Comparison of ENCODE assay signal across 9 mouse cellular contexts in genomic region chr13:21997201-21997820, GRCm38 (mm10). TPM values are rescaled to one million over a fixed set of nuclear protein-coding genes. Genes with fewer than 3 reads are reported as not detected.
A peak's percentile ranks its signal among the peaks of the same experiment; 100 is the strongest.
DNase-seq lines count a peak whose midpoint lies in the region; ATAC-seq lines count a peak whose summit lies in the region.
"Had no signal": no experiment of that assay in that cellular context is flagged by ENCODE, and none has a peak within 500 bp of the region (broad histone marks: within the 10 kb centered on the region; RNA-seq: fewer than 3 reads in every experiment).

No protein-coding gene starts in this region.

- peaks cover 72% of the 10 kb centered on the region for H3K27me3 ChIP-seq in lung, embryonic 15.5 days
- H3K27me3 ChIP-seq in embryonic facial prominence, embryonic 14.5 days (replicated peaks; ENCODE audit: control insufficient read depth, insufficient read depth, low read length), result peaks cover 89% of the 10 kb centered on the region
- peaks cover 63% of the 10 kb centered on the region for H3K27me3 ChIP-seq in intestine, embryonic 15.5 days (replicated peaks)
- peaks cover 89% of the 10 kb centered on the region for H3K27me3 ChIP-seq in neural tube, embryonic 15.5 days (replicated peaks)

- H3K36me3 ChIP-seq in lung, embryonic 15.5 days, result no peaks in the 10 kb centered on the region
- no peaks in the 10 kb centered on the region for H3K36me3 ChIP-seq in embryonic facial prominence, embryonic 14.5 days (ENCODE audit: control insufficient read depth, insufficient read depth, low read length)
- no peaks in the 10 kb centered on the region for H3K36me3 ChIP-seq in intestine, embryonic 15.5 days
- H3K36me3 ChIP-seq in neural tube, embryonic 15.5 days, result no peaks in the 10 kb centered on the region

- peak overlapping the region; percentile 60 for H3K4me2 ChIP-seq in lung, embryonic 15.5 days
- H3K4me2 ChIP-seq in embryonic facial prominence, embryonic 14.5 days (ENCODE audit: low read depth, low read length), result peak overlapping the region; percentile 56
- H3K4me2 ChIP-seq in intestine, embryonic 15.5 days (replicated peaks), result peak overlapping the region; percentile 61
- peak overlapping the region; percentile 30; the same call in 1 of the 2 replicates for H3K4me2 ChIP-seq in neural tube, embryonic 15.5 days

- H3K4me1 ChIP-seq in lung, embryonic 15.5 days, result peaks cover 14% of the 10 kb centered on the region
- 0 out of 2 replicates have a peak, but pooled peaks cover 12% of the 10 kb centered on the region for H3K4me1 ChIP-seq in embryonic facial prominence, embryonic 14.5 days (ENCODE audit: control insufficient read depth, insufficient read depth, low read length)
- peaks cover 6% of the 10 kb centered on the region; the same call in 1 of the 2 replicates for H3K4me1 ChIP-seq in intestine, embryonic 15.5 days (replicated peaks)
- H3K4me1 ChIP-seq in neural tube, embryonic 15.5 days, result peaks cover 14% of the 10 kb centered on the region

- DNase-seq in lung, postnatal 36 days, result no peak
- no peak for DNase-seq in embryonic facial prominence, embryonic 14.5 days (ENCODE audit: low spot score)
- DNase-seq in right cerebral cortex, postnatal 25 days, result no peak
- DNase-seq in urinary bladder, postnatal 10 days (ENCODE audit: low spot score), result no peak
- DNase-seq: adrenal gland, adult 2 months; right cerebral cortex, postnatal 4 days had no signal

- no peaks in the 10 kb centered on the region for H3K9me3 ChIP-seq in lung, embryonic 15.5 days
- no peaks in the 10 kb centered on the region for H3K9me3 ChIP-seq in embryonic facial prominence, embryonic 14.5 days (ENCODE audit: control insufficient read depth, low read length)
- H3K9me3 ChIP-seq in intestine, embryonic 15.5 days, result no peaks in the 10 kb centered on the region
- no peaks in the 10 kb centered on the region for H3K9me3 ChIP-seq in neural tube, embryonic 15.5 days (replicated peaks)

- peak overlapping the region; percentile 31 for H3K4me3 ChIP-seq in lung, embryonic 15.5 days
- H3K4me3 ChIP-seq in embryonic facial prominence, embryonic 14.5 days (ENCODE audit: low read depth, low read length), result peak overlapping the region; percentile 38
- H3K4me3 ChIP-seq in intestine, embryonic 15.5 days (replicated peaks), result peak overlapping the region; percentile 21
- H3K4me3 ChIP-seq in neural tube, embryonic 15.5 days (replicated peaks), result 0 out of 2 replicates have a peak overlapping the region, but pooled peaks have one; percentile 12

- 1% methylated on average over 21 of the region's 21 CpGs for WGBS in lung, embryonic 15.5 days
- WGBS in embryonic facial prominence, embryonic 14.5 days, result 2% methylated on average over 21 of the region's 21 CpGs
- 2% methylated on average over 21 of the region's 21 CpGs for WGBS in intestine, embryonic 15.5 days
- 1% methylated on average over 21 of the region's 21 CpGs for WGBS in neural tube, embryonic 15.5 days

- no peak overlapping the region for H3K9ac ChIP-seq in lung, embryonic 15.5 days
- H3K9ac ChIP-seq in embryonic facial prominence, embryonic 14.5 days (ENCODE audit: low read depth, low read length), result no peak overlapping the region
- no peak overlapping the region for H3K9ac ChIP-seq in intestine, embryonic 15.5 days
- no peak overlapping the region for H3K9ac ChIP-seq in neural tube, embryonic 15.5 days (replicated peaks)

- no peak overlapping the region for H3K27ac ChIP-seq in lung, embryonic 15.5 days
- no peak overlapping the region for H3K27ac ChIP-seq in embryonic facial prominence, embryonic 14.5 days (replicated peaks; ENCODE audit: low read depth, low read length)
- H3K27ac ChIP-seq in intestine, embryonic 15.5 days, result no peak overlapping the region
- H3K27ac ChIP-seq in neural tube, embryonic 15.5 days (replicated peaks), result no peak overlapping the region

- no peak for ATAC-seq in lung, embryonic 15.5 days (ENCODE audit: borderline replicate concordance, extremely low read depth, low FRiP score, low TSS enrichment)
- ATAC-seq in embryonic facial prominence, embryonic 14.5 days (ENCODE audit: low read depth), result no peak
- no peak for ATAC-seq in intestine, embryonic 15.5 days
- ATAC-seq in neural tube, embryonic 15.5 days (ENCODE audit: low FRiP score), result no peak

RNA-seq across cellular contexts. Expression of gene Prss16, which starts 12.2 kb away (rescaled TPM):
- polyA plus RNA-seq in lung, embryonic 15.5 days (2015; fragmentation: Nextera tagmentation; extraction: Ambion mirVana), result 11.2 and 36.4 TPM in 2 replicates
- 0.70 and 0.83 TPM in 2 replicates for polyA plus RNA-seq in embryonic facial prominence, embryonic 14.5 days (2014; fragmentation: Nextera tagmentation; extraction: Ambion mirVana)
- polyA plus RNA-seq in intestine, embryonic 15.5 days (2015; fragmentation: Nextera tagmentation; extraction: Ambion mirVana), result 1.4 and 1.5 TPM in 2 replicates
- 0.09 and 167 TPM in 2 replicates for polyA plus RNA-seq in neural tube, embryonic 15.5 days (2015; fragmentation: Nextera tagmentation; extraction: Ambion mirVana)

RNA-seq across cellular contexts. Expression of gene Pom121l2, which starts 16.3 kb away (rescaled TPM):
- polyA plus RNA-seq in lung, embryonic 15.5 days (2015; fragmentation: Nextera tagmentation; extraction: Ambion mirVana), result 0.09 and 0.32 TPM in 2 replicates
- polyA plus RNA-seq in embryonic facial prominence, embryonic 14.5 days (2014; fragmentation: Nextera tagmentation; extraction: Ambion mirVana), result 0.11 and 0.13 TPM in 2 replicates
- 0.06 TPM in 1 of 2 replicates, not detected in the other for polyA plus RNA-seq in intestine, embryonic 15.5 days (2015; fragmentation: Nextera tagmentation; extraction: Ambion mirVana)
- polyA plus RNA-seq in neural tube, embryonic 15.5 days (2015; fragmentation: Nextera tagmentation; extraction: Ambion mirVana), result 0.11 TPM in 1 of 2 replicates, not detected in the other
- polyA plus RNA-seq: adrenal gland, adult 2 months had no signal

RNA-seq across cellular contexts. Expression of gene Hist1h2ah, which starts 38.1 kb away (rescaled TPM):
- 8.1 and 8.2 TPM in 2 replicates for polyA plus RNA-seq in lung, embryonic 15.5 days (2015; fragmentation: Nextera tagmentation; extraction: Ambion mirVana)
- 13.1 TPM in 1 of 2 replicates, not detected in the other for polyA plus RNA-seq in embryonic facial prominence, embryonic 14.5 days (2014; fragmentation: Nextera tagmentation; extraction: Ambion mirVana)
- polyA plus RNA-seq in intestine, embryonic 15.5 days (2015; fragmentation: Nextera tagmentation; extraction: Ambion mirVana), result 3.0 and 7.8 TPM in 2 replicates
- polyA plus RNA-seq in neural tube, embryonic 15.5 days (2015; fragmentation: Nextera tagmentation; extraction: Ambion mirVana), result 4.5 TPM in 1 of 2 replicates, not detected in the other

RNA-seq across cellular contexts. Expression of gene Hist1h2bk, which starts 38.4 kb away (rescaled TPM):
- polyA plus RNA-seq in lung, embryonic 15.5 days (2015; fragmentation: Nextera tagmentation; extraction: Ambion mirVana), result 7.0 and 7.4 TPM in 2 replicates
- 3.9 and 6.6 TPM in 2 replicates for polyA plus RNA-seq in embryonic facial prominence, embryonic 14.5 days (2014; fragmentation: Nextera tagmentation; extraction: Ambion mirVana)
- polyA plus RNA-seq in intestine, embryonic 15.5 days (2015; fragmentation: Nextera tagmentation; extraction: Ambion mirVana), result 5.0 and 5.8 TPM in 2 replicates
- polyA plus RNA-seq in neural tube, embryonic 15.5 days (2015; fragmentation: Nextera tagmentation; extraction: Ambion mirVana), result 0.97 and 2.2 TPM in 2 replicates

RNA-seq across cellular contexts. Expression of gene Hist1h4i, which starts 43.9 kb away (rescaled TPM):
- 27.2 and 29.1 TPM in 2 replicates for polyA plus RNA-seq in lung, embryonic 15.5 days (2015; fragmentation: Nextera tagmentation; extraction: Ambion mirVana)
- 11.8 and 13.3 TPM in 2 replicates for polyA plus RNA-seq in embryonic facial prominence, embryonic 14.5 days (2014; fragmentation: Nextera tagmentation; extraction: Ambion mirVana)
- polyA plus RNA-seq in intestine, embryonic 15.5 days (2015; fragmentation: Nextera tagmentation; extraction: Ambion mirVana), result 21.0 and 23.6 TPM in 2 replicates
- polyA plus RNA-seq in neural tube, embryonic 15.5 days (2015; fragmentation: Nextera tagmentation; extraction: Ambion mirVana), result 4.8 and 8.5 TPM in 2 replicates
